Mouse (Mus musculus) brain, embryonic 14.5 days (tissue): Measurements from ENCODE around the gene Mul1. TPM values are rescaled to one million over a fixed set of nuclear protein-coding genes. Genes with fewer than 3 reads are reported as not detected.

Experiments used
- DNase-seq: peaks from one replicate; pipeline ENCODE4 v3.0.0-alpha.2; 2011; ENCODE audit warnings: low read depth
- CTCF ChIP-seq: fragments of 200-500 bp; IDR thresholded peaks from 2 replicates; pipeline ENCODE4 v1.5.1; 2012; ENCODE audit warnings: inconsistent platforms, mild to moderate bottlenecking, moderate library complexity, borderline replicate concordance; ENCODE audit not compliant: insufficient read depth, insufficient read length; ENCODE audit errors: extremely low read depth
- POLR2A ChIP-seq: fragments of 200-500 bp; IDR thresholded peaks from 2 replicates; pipeline ENCODE4 v1.6.1; 2012; ENCODE audit warnings: mild to moderate bottlenecking, inconsistent platforms, borderline replicate concordance; ENCODE audit not compliant: poor library complexity, insufficient read depth, insufficient read length, severe bottlenecking; ENCODE audit errors: extremely low read depth
- polyA plus RNA-seq: library from polyadenylated mRNA; depleted of rRNA; stranded (reverse); fragments of >200 nt; gene quantifications from 2 replicates; pipeline ENCODE4 v1.2.3, GENCODE M21; 2012

Mul1 gene
- polyA plus RNA-seq, 1 experiment: 19.6 TPM

DNA sequence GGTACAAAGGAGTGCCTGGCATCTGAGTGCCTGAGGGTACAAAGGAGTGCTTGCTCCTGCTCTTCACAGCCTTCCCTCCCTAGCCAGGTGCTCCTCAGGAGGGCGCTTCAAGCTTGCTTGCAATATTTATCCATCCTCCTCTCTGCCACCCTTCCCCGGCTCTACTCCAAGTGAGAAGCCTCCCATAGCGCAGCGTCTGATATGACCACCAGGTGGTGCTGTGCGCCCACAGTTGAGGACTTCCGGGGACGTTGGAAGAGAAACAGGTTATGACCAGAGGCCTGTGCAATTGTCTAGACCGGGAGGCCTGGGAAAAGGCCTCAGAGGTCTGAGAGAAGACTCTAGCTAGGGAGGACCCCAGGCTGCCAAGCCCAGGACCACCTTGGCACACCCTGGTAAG, 12.9 kb downstream of the Mul1 start:
- peak; percentile 95 for DNase-seq
- TF ChIP-seq POLR2A (no peak), CTCF (peak; percentile 97)

DNA sequence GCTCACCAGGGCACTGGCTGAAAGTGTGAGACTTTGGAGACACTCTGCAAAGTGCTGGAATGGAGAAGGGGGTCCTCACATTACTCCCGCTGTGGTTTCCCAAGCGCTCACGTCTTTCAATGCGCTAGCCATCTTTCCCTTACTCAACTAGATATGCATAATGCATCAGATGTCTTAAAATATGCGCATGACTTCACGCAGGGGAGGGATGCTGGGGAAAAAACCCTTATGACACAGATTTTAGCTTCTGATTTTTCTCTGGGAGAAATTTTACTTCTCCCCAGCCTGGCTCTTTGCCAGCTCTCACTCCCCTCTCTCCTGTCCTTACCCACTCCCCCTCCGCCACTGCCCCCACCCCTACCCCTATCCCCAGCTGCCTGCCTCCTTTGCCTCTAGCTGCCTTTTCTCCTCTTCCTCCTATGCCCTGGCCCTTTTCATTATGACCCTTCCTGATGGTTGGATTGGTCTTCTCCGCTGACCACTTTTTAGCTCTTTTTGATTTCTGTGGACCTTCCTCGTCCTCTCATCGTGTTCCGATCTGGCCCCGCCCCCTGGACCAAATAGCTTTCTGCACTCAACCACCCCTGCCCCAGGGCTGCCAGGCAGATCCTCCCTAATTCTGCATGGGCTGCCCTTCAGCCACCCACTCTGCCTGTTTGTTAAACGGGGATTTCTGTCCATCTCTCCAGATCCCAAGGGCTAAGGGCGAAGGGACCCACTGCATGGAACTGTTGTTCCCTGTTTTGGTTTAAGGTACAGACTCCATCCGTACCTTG, 13.5 kb downstream of the Mul1 start:
- DNase-seq: peak; percentile 82
- TF ChIP-seq POLR2A (no peak), CTCF (no peak)

- DNase-seq: no peak
- TF ChIP-seq POLR2A: no peak
- TF ChIP-seq CTCF: no peak
Observed at GRCm38 (mm10) chr4:138448872-138449615, 14.6 kb downstream of the Mul1 start.

DNA sequence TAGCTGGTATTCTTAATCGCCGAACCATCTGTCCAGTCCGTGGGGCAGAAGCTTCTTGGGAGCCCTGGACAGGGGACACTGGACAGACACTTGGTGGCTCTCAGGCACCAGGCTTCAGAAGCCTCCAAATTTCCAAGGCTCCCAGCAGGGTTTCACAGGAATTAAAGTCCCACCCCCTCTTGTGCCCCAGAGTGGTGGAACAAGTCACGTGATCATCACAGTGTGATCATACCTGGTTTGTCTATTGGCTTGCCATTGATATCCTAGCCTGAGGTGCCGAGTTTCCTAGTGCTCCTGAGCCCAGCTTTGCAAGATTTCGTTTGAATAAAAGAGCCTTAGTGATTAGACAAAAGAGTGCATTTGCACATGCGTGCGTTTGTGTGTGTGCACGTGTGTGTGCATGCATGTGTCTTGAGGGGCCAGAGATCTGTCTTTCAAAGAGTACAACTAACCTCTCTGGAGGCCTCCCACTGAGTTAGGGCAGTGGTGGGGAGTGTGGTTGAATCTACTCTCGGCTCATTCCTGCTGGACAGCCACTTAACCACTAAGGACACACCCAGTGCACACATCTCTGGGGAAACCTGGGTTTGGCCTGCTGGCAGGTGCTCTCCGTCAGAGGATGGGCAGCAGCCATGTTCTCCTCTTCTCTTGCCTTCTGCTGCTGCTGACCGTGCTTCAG, 15.3 kb downstream of the Mul1 start:
- TF ChIP-seq CTCF: no peak
- no peak for TF ChIP-seq POLR2A
- DNase-seq: no peak

DNA sequence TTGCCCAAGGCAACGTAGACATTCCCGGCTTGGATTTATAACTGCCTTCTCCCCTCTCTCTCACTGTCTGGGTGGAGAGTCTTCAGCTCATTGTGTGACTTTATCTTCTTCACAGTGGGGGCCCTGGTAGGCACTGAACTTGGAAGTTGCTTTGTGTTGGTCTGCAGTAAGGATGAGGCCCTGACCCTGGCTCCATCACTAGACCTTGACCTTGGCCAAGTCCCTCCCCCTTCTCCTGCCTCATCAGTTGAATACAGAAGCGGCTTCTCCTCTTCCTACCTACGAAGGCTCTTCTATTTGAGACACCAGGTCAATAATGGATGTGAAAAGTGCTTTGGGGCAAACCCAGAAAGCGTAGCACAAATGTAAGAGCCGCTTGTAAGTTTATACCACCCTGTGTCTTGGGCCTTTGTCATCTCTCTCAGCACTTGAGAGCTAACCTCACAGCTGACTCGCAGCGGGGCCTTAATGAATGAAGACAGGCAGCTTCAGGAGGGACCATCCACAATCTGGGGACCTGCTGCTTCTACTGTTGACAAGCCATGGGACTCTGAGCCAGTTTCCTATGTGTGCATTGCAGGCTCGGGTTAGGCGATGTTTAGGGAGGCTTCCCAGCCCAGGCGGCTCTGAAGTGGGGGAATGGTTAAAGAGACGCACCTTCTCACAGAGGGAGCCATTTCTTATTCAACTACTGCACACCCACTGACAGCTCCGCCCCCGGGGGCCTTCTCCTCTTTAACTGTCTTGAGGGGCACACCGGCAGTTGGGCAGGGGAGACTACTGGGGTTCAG, 18.0 kb downstream of the Mul1 start:
- no peak for TF ChIP-seq CTCF
- no peak for TF ChIP-seq POLR2A
- peak; percentile 16 for DNase-seq

DNA sequence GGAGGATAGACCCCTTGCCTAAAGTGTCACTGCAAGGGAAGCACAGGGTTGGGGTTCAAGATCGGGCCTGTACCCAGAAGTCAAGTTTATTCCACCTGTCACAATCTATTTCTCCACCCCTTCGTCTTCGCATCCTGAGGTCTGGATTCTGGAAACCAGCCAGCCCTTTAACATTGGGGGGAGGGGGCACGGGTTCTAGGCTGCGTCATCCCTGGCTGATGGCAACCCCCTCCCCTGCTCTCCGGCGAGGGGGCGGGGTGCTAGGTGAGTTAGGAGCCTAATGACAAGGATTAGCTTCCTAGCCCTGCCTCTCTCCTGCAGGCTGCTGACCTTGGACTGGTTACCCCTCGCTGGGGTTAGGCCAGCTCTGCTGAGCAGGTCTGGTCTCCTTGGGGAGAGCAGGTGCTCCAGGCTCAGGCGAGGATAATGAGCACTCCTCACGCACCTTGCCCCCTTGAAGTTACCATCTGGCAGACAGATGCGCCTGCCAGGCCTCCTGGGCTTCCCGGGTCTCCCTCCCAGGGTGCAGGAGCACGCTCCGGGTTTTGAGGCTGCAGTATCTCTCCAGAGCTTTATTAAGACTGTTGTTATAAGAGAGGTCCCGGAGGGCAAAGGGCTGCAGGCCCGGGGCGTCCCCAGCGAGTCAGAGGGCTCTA, 18.8 kb downstream of the Mul1 start:
- peak; percentile 70 for DNase-seq
- no peak for TF ChIP-seq CTCF
- no peak for TF ChIP-seq POLR2A

GRCm38 (mm10) chr4:138453753-138454570, 19.5 kb downstream of the Mul1 start, which contains the start of gene Camk2n1:
Camk2n1 (plus strand) TSS chr4:138454314.
- DNase-seq: peak; percentile 86
- TF ChIP-seq CTCF (no peak), POLR2A (peak; percentile 44; the same call in 1 of the 2 replicates)

- peak; percentile 89 for DNase-seq
- no peak for TF ChIP-seq CTCF
- TF ChIP-seq POLR2A: peak; percentile 77
Observed at GRCm38 (mm10) chr4:138454571-138455140, 20.2 kb downstream of the Mul1 start.
